Mouse (Mus musculus) megakaryocyte, embryonic 14.5 days (primary cell): ENCODE results near the gene Ccdc175.

ENCODE experiments used
- FLI1 ChIP-seq: IDR thresholded peaks from 2 replicates; pipeline ENCODE4 v1.6.1; 2012; ENCODE audit warnings: low read length, inconsistent platforms, mixed read lengths
- GATA1 ChIP-seq: IDR thresholded peaks from 3 replicates; pipeline ENCODE4 v1.6.1; 2012; ENCODE audit warnings: mixed read lengths, low read length, inconsistent platforms, borderline replicate concordance

DNA sequence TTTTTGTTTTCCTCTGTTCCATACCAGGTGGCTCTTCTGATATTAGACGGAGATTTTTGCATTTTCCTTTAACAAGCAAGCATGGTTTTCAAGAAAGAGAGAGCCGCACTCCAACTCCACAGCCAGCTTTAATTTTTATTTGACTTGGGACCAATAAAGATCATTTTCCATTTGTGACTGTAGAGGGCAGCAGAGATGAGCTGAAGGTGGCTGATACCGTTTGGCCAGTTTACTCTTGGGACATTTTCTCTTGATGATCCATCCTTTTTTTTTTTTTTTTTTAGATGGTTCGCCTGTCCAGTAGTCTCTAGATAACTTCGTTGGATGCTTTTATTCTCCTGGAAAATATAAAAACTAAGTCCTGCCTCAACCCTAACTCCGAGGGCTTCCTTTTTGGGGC, 131.5 kb downstream of the Ccdc175 start:
- TF ChIP-seq GATA1 = no peak
- no peak for TF ChIP-seq FLI1
